Mouse (Mus musculus): ENCODE results near the gene Rasgef1c. TPM values are rescaled to one million over a fixed set of nuclear protein-coding genes. Genes with fewer than 3 reads are reported as not detected.
A peak's percentile ranks its signal among the peaks of the same experiment; 100 is the strongest.

The Rasgef1c gene
- total RNA-seq, 2 experiments from 2014 or later = 1.5 to 1.9 TPM

- peak; percentile 93 for TF ChIP-seq CTCF (conservative IDR thresholded peaks at IDR 0.05)
- Histone ChIP-seq H3K27ac (no peak overlapping the region), H3K4me3 (no peak overlapping the region)
- peak; percentile 22 to 74 for DNase-seq (ENCODE audit: low spot score in 2 of 2)
These were observed 59.6 kb downstream of the Rasgef1c start for GRCm38 (mm10) chr11:49961098-49961740.

- TF ChIP-seq CTCF (conservative IDR thresholded peaks at IDR 0.05) = no peak
- Histone ChIP-seq H3K4me3 (no peak overlapping the region), H3K27ac (no peak overlapping the region)
- no peak for DNase-seq (ENCODE audit: low spot score in 2 of 2)
These were observed 63.7 kb downstream of the Rasgef1c start for GRCm38 (mm10) chr11:49965320-49965719.

GRCm38 (mm10) chr11:49969692-49970091, 68.1 kb downstream of the Rasgef1c start:
- Histone ChIP-seq H3K4me3 (no peak overlapping the region), H3K27ac (no peak overlapping the region)
- no peak for DNase-seq (ENCODE audit: low spot score in 2 of 2)
- no peak for TF ChIP-seq CTCF (conservative IDR thresholded peaks at IDR 0.05)

GRCm38 (mm10) chr11:49973657-49974340, 72.2 kb downstream of the Rasgef1c start:
- no peak overlapping the region for H3K4me3 ChIP-seq
- DNase-seq (ENCODE audit: low spot score in 2 of 2) = peak in 1 of 2 experiments; percentile 11
- TF ChIP-seq CTCF (conservative IDR thresholded peaks at IDR 0.05) = no peak
- H3K27ac ChIP-seq = no peak overlapping the region

- H3K27ac ChIP-seq = no peak overlapping the region
- no peak overlapping the region for H3K4me3 ChIP-seq
- TF ChIP-seq CTCF (conservative IDR thresholded peaks at IDR 0.05) = 0 out of 2 replicates have a peak, but pooled peaks have one; percentile 19
- DNase-seq (ENCODE audit: low spot score in 2 of 2) = no peak
These were observed 73.0 kb downstream of the Rasgef1c start for GRCm38 (mm10) chr11:49974675-49975074.

- DNase-seq (ENCODE audit: low spot score in 2 of 2) = no peak
- no peak overlapping the region for H3K27ac ChIP-seq
- TF ChIP-seq CTCF (conservative IDR thresholded peaks at IDR 0.05) = no peak
- no peak overlapping the region for H3K4me3 ChIP-seq
These were observed 76.4 kb downstream of the Rasgef1c start for GRCm38 (mm10) chr11:49977963-49978568.

- no peak overlapping the region for H3K4me3 ChIP-seq
- no peak for TF ChIP-seq CTCF (conservative IDR thresholded peaks at IDR 0.05)
- no peak overlapping the region for H3K27ac ChIP-seq
- DNase-seq (ENCODE audit: low spot score in 2 of 2) = no peak
These were observed 77.3 kb downstream of the Rasgef1c start for GRCm38 (mm10) chr11:49978935-49979334.

- Histone ChIP-seq H3K27ac (no peak overlapping the region), H3K4me3 (no peak overlapping the region)
- no peak for DNase-seq (ENCODE audit: low spot score in 2 of 2)
- TF ChIP-seq CTCF (conservative IDR thresholded peaks at IDR 0.05) = no peak
These were observed 79.1 kb downstream of the Rasgef1c start for GRCm38 (mm10) chr11:49980681-49981235.

- Histone ChIP-seq H3K27ac (no peak overlapping the region), H3K4me3 (no peak overlapping the region)
- TF ChIP-seq CTCF (conservative IDR thresholded peaks at IDR 0.05) = no peak
- DNase-seq (ENCODE audit: low spot score in 2 of 2) = no peak
These were observed 79.8 kb downstream of the Rasgef1c start for GRCm38 (mm10) chr11:49981321-49981963.

GRCm38 (mm10) chr11:49982094-49982493, 80.5 kb downstream of the Rasgef1c start:
- DNase-seq (ENCODE audit: low spot score in 2 of 2) = no peak
- H3K27ac ChIP-seq = no peak overlapping the region
- no peak for TF ChIP-seq CTCF (conservative IDR thresholded peaks at IDR 0.05)
- H3K4me3 ChIP-seq = no peak overlapping the region

GRCm38 (mm10) chr11:49982881-49983280, 81.2 kb downstream of the Rasgef1c start:
- Histone ChIP-seq H3K4me3 (no peak overlapping the region), H3K27ac (no peak overlapping the region)
- TF ChIP-seq CTCF (conservative IDR thresholded peaks at IDR 0.05) = no peak
- no peak for DNase-seq (ENCODE audit: low spot score in 2 of 2)

GRCm38 (mm10) chr11:49983875-49984552, 82.4 kb downstream of the Rasgef1c start:
- no peak for TF ChIP-seq CTCF (conservative IDR thresholded peaks at IDR 0.05)
- H3K4me3 ChIP-seq = no peak overlapping the region
- no peak for DNase-seq (ENCODE audit: low spot score in 2 of 2)
- H3K27ac ChIP-seq = no peak overlapping the region

All from layer of hippocampus, adult 2 months (tissue).